Mouse (Mus musculus): ENCODE results near the gene Rnf145. TPM values are rescaled to one million over a fixed set of nuclear protein-coding genes. Genes with fewer than 3 reads are reported as not detected.

Gene Rnf145
- total and polyA plus RNA-seq, 3 experiments = 62.2 to 238 (median 75.5) TPM

GRCm38 (mm10) chr11:44562389-44563135 is 43.8 kb downstream of the Rnf145 start:
- no peak for DNase-seq

- no peak for DNase-seq
Observed at GRCm38 (mm10) chr11:44564245-44564864, 45.6 kb downstream of the Rnf145 start.

GRCm38 (mm10) chr11:44564940-44565339 is 46.2 kb downstream of the Rnf145 start:
- no peak for DNase-seq

GRCm38 (mm10) chr11:44570336-44570735 is 51.6 kb downstream of the Rnf145 start:
- peak; percentile 71 for DNase-seq

GRCm38 (mm10) chr11:44572781-44573180 is 54.0 kb downstream of the Rnf145 start:
- no peak for DNase-seq

GRCm38 (mm10) chr11:44573396-44573795 is 54.6 kb downstream of the Rnf145 start:
- DNase-seq = no peak

- DNase-seq = no peak
Observed at GRCm38 (mm10) chr11:44574391-44574790, 55.6 kb downstream of the Rnf145 start.

- DNase-seq = no peak
Observed at GRCm38 (mm10) chr11:44574820-44575219, 56.1 kb downstream of the Rnf145 start.

GRCm38 (mm10) chr11:44577911-44578310 is 59.1 kb downstream of the Rnf145 start:
- no peak for DNase-seq

GRCm38 (mm10) chr11:44581277-44581683 is 62.5 kb downstream of the Rnf145 start:
- DNase-seq = peak; percentile 67

GRCm38 (mm10) chr11:44586047-44586696 is 67.4 kb downstream of the Rnf145 start:
- DNase-seq = peak; percentile 51

- DNase-seq = no peak
Observed at GRCm38 (mm10) chr11:44593016-44593415, 74.3 kb downstream of the Rnf145 start.

- no peak for DNase-seq
Observed at GRCm38 (mm10) chr11:44594768-44595167, 76.0 kb downstream of the Rnf145 start.

- no peak for DNase-seq
Observed at GRCm38 (mm10) chr11:44606881-44607280, 88.1 kb downstream of the Rnf145 start.

GRCm38 (mm10) chr11:44608646-44609045 is 89.9 kb downstream of the Rnf145 start:
- no peak for DNase-seq

- DNase-seq = peak; percentile 86
Observed at GRCm38 (mm10) chr11:44610971-44611781, 92.4 kb downstream of the Rnf145 start.

GRCm38 (mm10) chr11:44612156-44612555 is 93.4 kb downstream of the Rnf145 start:
- peak; percentile 4 for DNase-seq

GRCm38 (mm10) chr11:44612681-44613410 is 94.1 kb downstream of the Rnf145 start:
- DNase-seq = peak; percentile 57

- DNase-seq = no peak
Observed at GRCm38 (mm10) chr11:44613411-44614180, 94.8 kb downstream of the Rnf145 start.
